Mouse (Mus musculus): Measurements from ENCODE around the gene Inmt. TPM values are rescaled to one million over a fixed set of nuclear protein-coding genes. Genes with fewer than 3 reads are reported as not detected.
"Not testable (repeated sequence)": the region's sequence is repeated elsewhere in the genome, so short reads cannot be mapped to it uniquely, and the experiment has no call there.

Gene Inmt
- polyA plus RNA-seq, 1 experiment = 3.5 TPM

- no peak overlapping the region for H3K4me3 ChIP-seq (ENCODE audit: insufficient read depth, low read length)
- H3K4me1 ChIP-seq (ENCODE audit: control insufficient read depth, insufficient read depth, low read length) = no peaks in the 10 kb centered on the region
- TF ChIP-seq CTCF (IDR thresholded peaks at IDR 0.05; ENCODE audit: extremely low read depth, insufficient read depth, low read length) = no peak
- no peak for TF ChIP-seq POLR2A (IDR thresholded peaks at IDR 0.05; ENCODE audit: extremely low read depth, insufficient read depth, low read length)
- no peak overlapping the region for H3K27ac ChIP-seq (ENCODE audit: insufficient read depth, low read length)
Measured at GRCm38 (mm10) chr6:55193171-55193570, 18.3 kb upstream of the Inmt start.

- no peak for TF ChIP-seq POLR2A (IDR thresholded peaks at IDR 0.05; ENCODE audit: extremely low read depth, insufficient read depth, low read length)
- TF ChIP-seq CTCF (IDR thresholded peaks at IDR 0.05; ENCODE audit: extremely low read depth, insufficient read depth, low read length) = no peak
- Histone ChIP-seq H3K4me1 (ENCODE audit: control insufficient read depth, insufficient read depth, low read length) (no peaks in the 10 kb centered on the region), H3K27ac (ENCODE audit: insufficient read depth, low read length) (no peak overlapping the region), H3K4me3 (ENCODE audit: insufficient read depth, low read length) (no peak overlapping the region)
Measured at GRCm38 (mm10) chr6:55191537-55191936, 16.7 kb upstream of the Inmt start.

GRCm38 (mm10) chr6:55189406-55189805 is 14.6 kb upstream of the Inmt start:
- TF ChIP-seq CTCF (IDR thresholded peaks at IDR 0.05; ENCODE audit: extremely low read depth, insufficient read depth, low read length) = no peak
- no peak for TF ChIP-seq POLR2A (IDR thresholded peaks at IDR 0.05; ENCODE audit: extremely low read depth, insufficient read depth, low read length)
- Histone ChIP-seq H3K4me1 (ENCODE audit: control insufficient read depth, insufficient read depth, low read length) (no peaks in the 10 kb centered on the region), H3K27ac (ENCODE audit: insufficient read depth, low read length) (no peak overlapping the region), H3K4me3 (ENCODE audit: insufficient read depth, low read length) (no peak overlapping the region)

GRCm38 (mm10) chr6:55187827-55188226 is 13.0 kb upstream of the Inmt start:
- H3K4me1 ChIP-seq (ENCODE audit: control insufficient read depth, insufficient read depth, low read length); H3K27ac ChIP-seq (ENCODE audit: insufficient read depth, low read length); H3K4me3 ChIP-seq (ENCODE audit: insufficient read depth, low read length): not testable (repeated sequence)

GRCm38 (mm10) chr6:55182655-55183430 is 8.0 kb upstream of the Inmt start:
- Histone ChIP-seq H3K4me3 (ENCODE audit: insufficient read depth, low read length) (no peak overlapping the region), H3K4me1 (ENCODE audit: control insufficient read depth, insufficient read depth, low read length) (no peaks in the 10 kb centered on the region), H3K27ac (ENCODE audit: insufficient read depth, low read length) (no peak overlapping the region)
- no peak for TF ChIP-seq CTCF (IDR thresholded peaks at IDR 0.05; ENCODE audit: extremely low read depth, insufficient read depth, low read length)
- TF ChIP-seq POLR2A (IDR thresholded peaks at IDR 0.05; ENCODE audit: extremely low read depth, insufficient read depth, low read length) = no peak

- no peak for TF ChIP-seq CTCF (IDR thresholded peaks at IDR 0.05; ENCODE audit: extremely low read depth, insufficient read depth, low read length)
- TF ChIP-seq POLR2A (IDR thresholded peaks at IDR 0.05; ENCODE audit: extremely low read depth, insufficient read depth, low read length) = no peak
- no peak overlapping the region for H3K27ac ChIP-seq (ENCODE audit: insufficient read depth, low read length)
Measured at GRCm38 (mm10) chr6:55179560-55179959, 4.7 kb upstream of the Inmt start.

GRCm38 (mm10) chr6:55177060-55177732 is 2.4 kb upstream of the Inmt start:
- H3K27ac ChIP-seq (ENCODE audit: insufficient read depth, low read length) = no peak overlapping the region
- TF ChIP-seq CTCF (IDR thresholded peaks at IDR 0.05; ENCODE audit: extremely low read depth, insufficient read depth, low read length) (peak; percentile 30; the same call in 1 of the 2 replicates), POLR2A (IDR thresholded peaks at IDR 0.05; ENCODE audit: extremely low read depth, insufficient read depth, low read length) (no peak)

More at GRCm38 (mm10) chr6:55179560-55179959, 4.7 kb upstream of the Inmt start:
- Histone ChIP-seq H3K4me1 (ENCODE audit: control insufficient read depth, insufficient read depth, low read length) (no peaks in the 10 kb centered on the region), H3K4me3 (ENCODE audit: insufficient read depth, low read length) (no peak overlapping the region)

GRCm38 (mm10) chr6:55175892-55176291 is 1.0 kb upstream of the Inmt start:
- H3K4me1 ChIP-seq (ENCODE audit: control insufficient read depth, insufficient read depth, low read length) = no peaks in the 10 kb centered on the region
- TF ChIP-seq CTCF (IDR thresholded peaks at IDR 0.05; ENCODE audit: extremely low read depth, insufficient read depth, low read length) (no peak), POLR2A (IDR thresholded peaks at IDR 0.05; ENCODE audit: extremely low read depth, insufficient read depth, low read length) (no peak)
- H3K27ac ChIP-seq (ENCODE audit: insufficient read depth, low read length) = no peak overlapping the region
- H3K4me3 ChIP-seq (ENCODE audit: insufficient read depth, low read length) = no peak overlapping the region

More at GRCm38 (mm10) chr6:55177060-55177732, 2.4 kb upstream of the Inmt start:
- Histone ChIP-seq H3K4me3 (ENCODE audit: insufficient read depth, low read length) (no peak overlapping the region), H3K4me1 (ENCODE audit: control insufficient read depth, insufficient read depth, low read length) (no peaks in the 10 kb centered on the region)

- Histone ChIP-seq H3K4me1 (ENCODE audit: control insufficient read depth, insufficient read depth, low read length) (no peaks in the 10 kb centered on the region), H3K4me3 (ENCODE audit: insufficient read depth, low read length) (no peak overlapping the region), H3K27ac (ENCODE audit: insufficient read depth, low read length) (no peak overlapping the region)
- TF ChIP-seq CTCF (IDR thresholded peaks at IDR 0.05; ENCODE audit: extremely low read depth, insufficient read depth, low read length) (no peak), POLR2A (IDR thresholded peaks at IDR 0.05; ENCODE audit: extremely low read depth, insufficient read depth, low read length) (no peak)
Measured at GRCm38 (mm10) chr6:55175456-55175855, 613 bp upstream of the Inmt start.

- Histone ChIP-seq H3K27ac (ENCODE audit: insufficient read depth, low read length) (no peak overlapping the region), H3K4me3 (ENCODE audit: insufficient read depth, low read length) (no peak overlapping the region), H3K4me1 (ENCODE audit: control insufficient read depth, insufficient read depth, low read length) (no peaks in the 10 kb centered on the region)
- TF ChIP-seq POLR2A (IDR thresholded peaks at IDR 0.05; ENCODE audit: extremely low read depth, insufficient read depth, low read length) (no peak), CTCF (IDR thresholded peaks at IDR 0.05; ENCODE audit: extremely low read depth, insufficient read depth, low read length) (no peak)
Measured at GRCm38 (mm10) chr6:55173941-55174349, 898 bp downstream of the Inmt start.

Data from cortical plate, adult 2 months (tissue).